Comparison of ENCODE assay signal across 8 mouse cellular contexts in genomic region chrX:50634842-50635615, GRCm38 (mm10).
DNase-seq lines count a peak whose midpoint lies in the region; ATAC-seq and TF ChIP-seq lines count a peak whose summit lies in the region.

No protein-coding gene starts in this region.

- no peaks in the 10 kb centered on the region; the same call in 1 of the 2 replicates for H3K27me3 ChIP-seq in heart, embryonic 10.5 days (ENCODE audit: insufficient read depth, poor library complexity, severe bottlenecking)
- H3K27me3 ChIP-seq in kidney, embryonic 14.5 days (ENCODE audit: control insufficient read depth, insufficient read depth, low read length): no peaks in the 10 kb centered on the region
- H3K27me3 ChIP-seq in limb, embryonic 15.5 days: no peaks in the 10 kb centered on the region
- no peaks in the 10 kb centered on the region for H3K27me3 ChIP-seq in midbrain, embryonic 16.5 days (ENCODE audit: control insufficient read depth, insufficient read depth, low read depth, low read length)
- H3K27me3 ChIP-seq in stomach, embryonic 15.5 days (replicated peaks): no peaks in the 10 kb centered on the region

- peak overlapping the region; percentile 80 for H3K4me3 ChIP-seq in bone marrow macrophage, adult 2 months (ENCODE audit: insufficient read depth, low read length)
- peak overlapping the region; percentile 84 for H3K4me3 ChIP-seq in embryonic fibroblast, embryonic 13.5 days (ENCODE audit: insufficient read depth, low read length)
- H3K4me3 ChIP-seq in heart, embryonic 10.5 days: peak overlapping the region; percentile 64
- peak overlapping the region; percentile 46 for H3K4me3 ChIP-seq in kidney, embryonic 14.5 days (ENCODE audit: low read length)
- peak overlapping the region; percentile 49 for H3K4me3 ChIP-seq in limb, embryonic 15.5 days
- peak overlapping the region; percentile 55 for H3K4me3 ChIP-seq in midbrain, embryonic 16.5 days (ENCODE audit: low read depth, low read length)
- H3K4me3 ChIP-seq in stomach, embryonic 15.5 days (replicated peaks): peak overlapping the region; percentile 54

- H3K4me1 ChIP-seq in bone marrow macrophage, adult 2 months (ENCODE audit: control insufficient read depth, insufficient read depth, low read length): peaks cover 12% of the 10 kb centered on the region
- H3K4me1 ChIP-seq in embryonic fibroblast, embryonic 13.5 days (ENCODE audit: control insufficient read depth, insufficient read depth, low read length): no peaks in the 10 kb centered on the region
- H3K4me1 ChIP-seq in heart, embryonic 10.5 days: no peaks in the 10 kb centered on the region
- H3K4me1 ChIP-seq in kidney, embryonic 14.5 days (ENCODE audit: control insufficient read depth, insufficient read depth, low read length): no peaks in the 10 kb centered on the region
- H3K4me1 ChIP-seq in limb, embryonic 15.5 days: no peaks in the 10 kb centered on the region
- H3K4me1 ChIP-seq in midbrain, embryonic 16.5 days (ENCODE audit: control insufficient read depth, insufficient read depth, low read length): no peaks in the 10 kb centered on the region
- H3K4me1 ChIP-seq in stomach, embryonic 15.5 days: no peaks in the 10 kb centered on the region

- no peak for TF ChIP-seq POLR2A in bone marrow macrophage, adult 2 months (IDR thresholded peaks at IDR 0.05; ENCODE audit: borderline replicate concordance, low read depth, low read length)
- TF ChIP-seq POLR2A in embryonic fibroblast, embryonic 13.5 days (IDR thresholded peaks at IDR 0.05; ENCODE audit: low read depth, low read length): peak; percentile 39

- peak overlapping the region; percentile 49 for H3K9ac ChIP-seq in kidney, embryonic 14.5 days (ENCODE audit: low read depth, low read length)
- H3K9ac ChIP-seq in limb, embryonic 15.5 days: 0 out of 2 replicates have a peak overlapping the region, but pooled peaks have one; percentile 18
- H3K9ac ChIP-seq in midbrain, embryonic 16.5 days (ENCODE audit: low read depth, low read length): peak overlapping the region; percentile 56; the same call in 1 of the 2 replicates
- peak overlapping the region; percentile 23; the same call in 1 of the 2 replicates for H3K9ac ChIP-seq in stomach, embryonic 15.5 days

- DNase-seq in CD4-positive helper T cell, adult 2 months (ENCODE audit: low read depth, low spot score): peak; percentile 35
- peak; percentile 94 for DNase-seq in heart, embryonic 10.5 days (ENCODE audit: low spot score)

- WGBS in heart, embryonic 10.5 days: 16% methylated on average over 30 of the region's 30 CpGs
- WGBS in kidney, embryonic 14.5 days: 22% methylated on average over 30 of the region's 30 CpGs
- 19% methylated on average over 30 of the region's 30 CpGs for WGBS in limb, embryonic 15.5 days
- 13% methylated on average over 30 of the region's 30 CpGs for WGBS in midbrain, embryonic 16.5 days
- WGBS in stomach, embryonic 15.5 days: 20% methylated on average over 30 of the region's 30 CpGs

- ATAC-seq in kidney, embryonic 14.5 days (ENCODE audit: low FRiP score, low TSS enrichment): peak; percentile 100
- peak; percentile 90 for ATAC-seq in limb, embryonic 15.5 days (ENCODE audit: insufficient number of reproducible peaks, low FRiP score, low TSS enrichment, low read depth)
- ATAC-seq in midbrain, embryonic 16.5 days: peak; percentile 99
- peak; percentile 96 for ATAC-seq in stomach, embryonic 15.5 days (ENCODE audit: insufficient read depth, low FRiP score, low read depth)

- peak overlapping the region; percentile 44 for H3K4me2 ChIP-seq in kidney, embryonic 14.5 days (replicated peaks; ENCODE audit: low read depth, low read length)
- H3K4me2 ChIP-seq in limb, embryonic 15.5 days: peak overlapping the region; percentile 41
- H3K4me2 ChIP-seq in midbrain, embryonic 16.5 days (ENCODE audit: low read length): peak overlapping the region; percentile 63
- H3K4me2 ChIP-seq in stomach, embryonic 15.5 days: peak overlapping the region; percentile 47

- H3K9me3 ChIP-seq in heart, embryonic 10.5 days: no peaks in the 10 kb centered on the region
- H3K9me3 ChIP-seq in kidney, embryonic 14.5 days (ENCODE audit: control insufficient read depth, low read length): no peaks in the 10 kb centered on the region
- H3K9me3 ChIP-seq in limb, embryonic 15.5 days: no peaks in the 10 kb centered on the region
- H3K9me3 ChIP-seq in midbrain, embryonic 16.5 days (replicated peaks; ENCODE audit: control insufficient read depth, low read length, poor library complexity, severe bottlenecking): no peaks in the 10 kb centered on the region
- no peaks in the 10 kb centered on the region for H3K9me3 ChIP-seq in stomach, embryonic 15.5 days

- no peak for TF ChIP-seq CTCF in bone marrow macrophage, adult 2 months (IDR thresholded peaks at IDR 0.05; ENCODE audit: low read depth, low read length)
- TF ChIP-seq CTCF in embryonic fibroblast, embryonic 13.5 days (IDR thresholded peaks at IDR 0.05; ENCODE audit: borderline replicate concordance, insufficient read depth, low read length): no peak

- 0 out of 2 replicates have a peak, but pooled peaks cover 2% of the 10 kb centered on the region for H3K36me3 ChIP-seq in heart, embryonic 10.5 days
- peaks cover 8% of the 10 kb centered on the region; the same call in 1 of the 2 replicates for H3K36me3 ChIP-seq in kidney, embryonic 14.5 days (ENCODE audit: control insufficient read depth, insufficient read depth, low read length)
- no peaks in the 10 kb centered on the region for H3K36me3 ChIP-seq in limb, embryonic 15.5 days
- no peaks in the 10 kb centered on the region for H3K36me3 ChIP-seq in midbrain, embryonic 16.5 days (ENCODE audit: control insufficient read depth, insufficient read depth, low read length)
- H3K36me3 ChIP-seq in stomach, embryonic 15.5 days: no peaks in the 10 kb centered on the region

- peak overlapping the region; percentile 85 for H3K27ac ChIP-seq in bone marrow macrophage, adult 2 months (ENCODE audit: insufficient read depth, low read depth, low read length)
- peak overlapping the region; percentile 45; the same call in 1 of the 2 replicates for H3K27ac ChIP-seq in embryonic fibroblast, embryonic 13.5 days (ENCODE audit: insufficient read depth, low read length)
- H3K27ac ChIP-seq in heart, embryonic 10.5 days: peak overlapping the region; percentile 82
- H3K27ac ChIP-seq in kidney, embryonic 14.5 days (ENCODE audit: low read depth, low read length): no peak overlapping the region
- peak overlapping the region; percentile 72 for H3K27ac ChIP-seq in limb, embryonic 15.5 days
- no peak overlapping the region for H3K27ac ChIP-seq in midbrain, embryonic 16.5 days (ENCODE audit: low read length)
- peak overlapping the region; percentile 71 for H3K27ac ChIP-seq in stomach, embryonic 15.5 days

Comparison
In these comparisons a context has a peak if more than half of its experiments do, and no peak if none do; other contexts are left out.
1. H3K27ac ChIP-seq: peak in bone marrow macrophage, adult 2 months (single experiment), embryonic fibroblast, embryonic 13.5 days (single experiment), heart, embryonic 10.5 days (single experiment), limb, embryonic 15.5 days (single experiment) and stomach, embryonic 15.5 days (single experiment); none in kidney, embryonic 14.5 days (single experiment) and midbrain, embryonic 16.5 days (single experiment).
2. Peak in every context shown above with its lines, with median percentiles within 50 percentile points of each other: H3K4me3 ChIP-seq, ATAC-seq, H3K4me2 ChIP-seq and H3K9ac ChIP-seq.